In the genomic region with DNA sequence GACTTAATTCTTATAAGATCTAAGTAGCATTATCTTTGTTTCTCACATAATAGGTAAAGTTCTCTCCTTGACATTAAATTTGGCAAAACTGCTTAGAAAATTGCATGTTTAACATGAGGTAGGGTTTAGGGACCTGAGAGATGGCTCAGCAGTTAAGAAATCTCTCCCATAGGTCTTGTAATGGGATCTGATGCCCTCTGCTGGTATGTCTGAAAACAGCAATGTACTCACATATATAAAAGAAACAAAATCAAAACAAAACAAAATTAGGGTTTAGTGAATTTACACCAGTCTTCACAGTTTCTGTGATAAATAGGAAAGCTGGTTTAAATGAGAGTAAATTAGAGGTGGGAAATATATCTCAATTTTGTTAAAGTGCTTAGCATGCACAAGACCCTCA, we compare ENCODE assay signal across 8 mouse cellular contexts. TPM values are rescaled to one million over a fixed set of nuclear protein-coding genes. Genes with fewer than 3 reads are reported as not detected.
DNase-seq lines count a peak whose midpoint lies in the region; ATAC-seq and TF ChIP-seq lines count a peak whose summit lies in the region.

No protein-coding gene starts in this region.

- no peak for TF ChIP-seq POLR2A in MEL (IDR thresholded peaks at IDR 0.05; ENCODE audit: control insufficient read depth in 1 of 2, insufficient read depth in 1 of 2, low read depth in 1 of 2, low read length in 2 of 2, poor library complexity in 1 of 2)

- H3K4me1 ChIP-seq in MEL (ENCODE audit: control insufficient read depth in 1 of 2, insufficient read depth in 2 of 2, low read length in 2 of 2), result peaks cover 0 to 7% of the 10 kb centered on the region in 2 experiments; a peak in 2 of 4 replicates
- 0 out of 2 replicates have a peak, but pooled peaks cover 2% of the 10 kb centered on the region for H3K4me1 ChIP-seq in embryonic facial prominence, embryonic 14.5 days (ENCODE audit: control insufficient read depth, insufficient read depth, low read length)

- H3K27ac ChIP-seq in layer of hippocampus, adult 2 months, result no peak overlapping the region
- H3K27ac ChIP-seq in MEL (ENCODE audit: control insufficient read depth, low read depth, low read length), result no peak overlapping the region
- no peak overlapping the region for H3K27ac ChIP-seq in embryonic facial prominence, embryonic 14.5 days (replicated peaks; ENCODE audit: low read depth, low read length)

- ATAC-seq in cerebellum, adult (ENCODE audit: insufficient number of reproducible peaks, low FRiP score, low TSS enrichment), result no peak
- no peak for ATAC-seq in embryonic facial prominence, embryonic 14.5 days (ENCODE audit: low read depth)
- peak; percentile 73; the same call in 1 of the 2 replicates for ATAC-seq in monocyte, adult 5-6 weeks (replicated peaks; ENCODE audit: insufficient number of reproducible peaks, low FRiP score, low TSS enrichment, poor library complexity, severe bottlenecking)

- H3K4me3 ChIP-seq in layer of hippocampus, adult 2 months, result no peak overlapping the region
- no peak overlapping the region for H3K4me3 ChIP-seq in MEL (ENCODE audit: control insufficient read depth in 1 of 2, insufficient read depth in 1 of 2, low read depth in 2 of 2, low read length in 2 of 2)
- H3K4me3 ChIP-seq in embryonic facial prominence, embryonic 14.5 days (ENCODE audit: low read depth, low read length), result no peak overlapping the region

- no peaks in the 10 kb centered on the region for H3K27me3 ChIP-seq in MEL (ENCODE audit: control insufficient read depth in 1 of 2, insufficient read depth in 2 of 2, low read length in 2 of 2)
- no peaks in the 10 kb centered on the region for H3K27me3 ChIP-seq in embryonic facial prominence, embryonic 14.5 days (replicated peaks; ENCODE audit: control insufficient read depth, insufficient read depth, low read length)

- no peaks in the 10 kb centered on the region for H3K9me3 ChIP-seq in MEL (replicated peaks; ENCODE audit: insufficient read depth, low read length)
- H3K9me3 ChIP-seq in embryonic facial prominence, embryonic 14.5 days (ENCODE audit: control insufficient read depth, low read length), result no peaks in the 10 kb centered on the region

- H3K79me2 ChIP-seq in MEL (ENCODE audit: control insufficient read depth, insufficient read depth, low read length, poor library complexity), result no peaks in the 10 kb centered on the region

- no peak for TF ChIP-seq EP300 in MEL (IDR thresholded peaks at IDR 0.05; ENCODE audit: low read depth in 1 of 2, low read length in 2 of 2)

- peaks cover 0 to 8% of the 10 kb centered on the region in 2 experiments; a peak in 2 of 4 replicates for H3K36me3 ChIP-seq in MEL (ENCODE audit: control insufficient read depth in 1 of 2, insufficient read depth in 2 of 2, low read length in 2 of 2)
- H3K36me3 ChIP-seq in embryonic facial prominence, embryonic 14.5 days (ENCODE audit: control insufficient read depth, insufficient read depth, low read length), result peaks cover 54% of the 10 kb centered on the region

- TF ChIP-seq CTCF in layer of hippocampus, adult 2 months (conservative IDR thresholded peaks at IDR 0.05), result peak; percentile 92
- TF ChIP-seq CTCF in MEL (IDR thresholded peaks at IDR 0.05 in 2 of 3, conservative IDR thresholded peaks at IDR 0.05 in 1 of 3; ENCODE audit: control insufficient read depth in 1 of 3, insufficient read depth in 1 of 3, low read depth in 2 of 3, low read length in 3 of 3, poor library complexity in 1 of 3, severe bottlenecking in 1 of 3), result peak; percentile 27 to 88 (median 71); a peak in 4 of 6 replicates

- DNase-seq in cerebellum, adult 18-20 months, result peak; percentile 63 to 64
- DNase-seq in layer of hippocampus, adult 2 months (ENCODE audit: low spot score in 2 of 2), result peak in 1 of 2 experiments; percentile 52
- DNase-seq in layer of hippocampus, postnatal 36 days, result no peak
- peak; percentile 71 for DNase-seq in MEL (ENCODE audit: low read depth, low spot score)
- DNase-seq in embryonic facial prominence, embryonic 14.5 days (ENCODE audit: low spot score), result peak; percentile 64
- DNase-seq in right cerebral cortex, postnatal 25 days, result no peak

- H3K9ac ChIP-seq in MEL (ENCODE audit: control insufficient read depth, low read depth, low read length, poor library complexity, severe bottlenecking), result no peak overlapping the region
- no peak overlapping the region for H3K9ac ChIP-seq in embryonic facial prominence, embryonic 14.5 days (ENCODE audit: low read depth, low read length)

- TF ChIP-seq RAD21 in MEL (IDR thresholded peaks at IDR 0.05; ENCODE audit: low read depth, low read length), result peak; percentile 88

- H3K4me2 ChIP-seq in embryonic facial prominence, embryonic 14.5 days (ENCODE audit: low read depth, low read length), result no peak overlapping the region

TF ChIP-seq in MEL, 35 proteins besides CTCF, POLR2A, EP300 and RAD21:
- TF ChIP-seq ZC3H11A (IDR thresholded peaks at IDR 0.05; ENCODE audit: low read depth, low read length) (peak; percentile 73), SMC3 (IDR thresholded peaks at IDR 0.05; ENCODE audit: low read depth, low read length) (peak; percentile 86), SIN3A (IDR thresholded peaks at IDR 0.05; ENCODE audit: low read length) (peak; percentile 48; the same call in 1 of the 2 replicates), HCFC1 (IDR thresholded peaks at IDR 0.05; ENCODE audit: low read depth, low read length) (no peak), TBP (IDR thresholded peaks at IDR 0.05; ENCODE audit: low read depth, low read length) (no peak)

RNA-seq across cellular contexts. Expression of a gene that starts 11.9 kb away (rescaled TPM):
- total RNA-seq in layer of hippocampus, adult 2 months (2021), result 100 to 1,000 TPM; 879 to 882 TPM
- total RNA-seq in layer of hippocampus, postnatal 36 days (2021), result 100 to 1,000 TPM; 824 to 881 TPM
- total RNA-seq in MEL (2012; rRNA removed), result 26.2 and 31.2 TPM in 2 replicates
- polyA plus RNA-seq in MEL (2012; ENCODE audit: insufficient read depth in 1 of 2, insufficient read length in 2 of 2, low read depth in 1 of 2, low replicate concordance in 2 of 2, missing spikeins in 1 of 2), result 10 to 100 TPM in 1 of 2 experiments, not detected in 1; 29.5 TPM
- 149 and 159 TPM in 2 replicates for polyA plus RNA-seq in embryonic facial prominence, embryonic 14.5 days (2014; fragmentation: Nextera tagmentation; extraction: Ambion mirVana)
- 296 to 354 TPM (median 326 TPM) in 3 replicates for total RNA-seq in monocyte, adult 5-6 weeks (2017)

RNA-seq across cellular contexts. Expression of a gene that starts 42.1 kb away (rescaled TPM):
- total RNA-seq in layer of hippocampus, adult 2 months (2021), result 10 to 100 TPM; 48.0 to 48.9 TPM
- 10 to 100 TPM; 38.7 to 45.5 TPM for total RNA-seq in layer of hippocampus, postnatal 36 days (2021)
- 41.9 and 46.1 TPM in 2 replicates for total RNA-seq in MEL (2012; rRNA removed)
- 10 to 100 TPM in 1 of 2 experiments, not detected in 1; 77.0 TPM for polyA plus RNA-seq in MEL (2012; ENCODE audit: insufficient read depth in 1 of 2, insufficient read length in 2 of 2, low read depth in 1 of 2, low replicate concordance in 2 of 2, missing spikeins in 1 of 2)
- 44.1 and 54.0 TPM in 2 replicates for polyA plus RNA-seq in embryonic facial prominence, embryonic 14.5 days (2014; fragmentation: Nextera tagmentation; extraction: Ambion mirVana)
- total RNA-seq in monocyte, adult 5-6 weeks (2017), result 62.8 to 92.3 TPM (median 86.3 TPM) in 3 replicates

Comparison
In these comparisons a context has a peak if more than half of its experiments do, and no peak if none do; other contexts are left out.
1. DNase-seq: peak in cerebellum, adult 18-20 months (2 of 2), MEL (single experiment) and embryonic facial prominence, embryonic 14.5 days (single experiment); none in layer of hippocampus, postnatal 36 days (0 of 2) and right cerebral cortex, postnatal 25 days (single experiment).